Mouse (Mus musculus): ENCODE data around the gene Arl13a. TPM values are rescaled to one million over a fixed set of nuclear protein-coding genes. Genes with fewer than 3 reads are reported as not detected.

Arl13a gene
- total RNA-seq, 2 experiments from 2014 or later: not detected

Other genes with a start within 250 kb of the Arl13a start
- gene Sytl4, start 205.7 kb upstream of the Arl13a start, total RNA-seq (2021): under 1 TPM; 0.43 to 0.48 TPM
- gene Cstf2, start 128.3 kb upstream of the Arl13a start, total RNA-seq (2021): 100 to 1,000 TPM; 121 to 131 TPM
- gene Xkrx, start 25.4 kb upstream of the Arl13a start, total RNA-seq (2021): 1 to 10 TPM; 1.1 to 1.5 TPM
- under 1 TPM in 1 of 2 experiments, not detected in 1; 0.44 TPM for gene Nox1, start 34.5 kb downstream of the Arl13a start, total RNA-seq (2021)
- gene Trmt2b, start 89.5 kb downstream of the Arl13a start, total RNA-seq (2021): 1 to 10 TPM; 8.7 to 8.8 TPM
- gene Tmem35a, start 107.7 kb downstream of the Arl13a start, total RNA-seq (2021): 10 to 100 TPM; 67.7 to 70.6 TPM
- under 1 TPM; 0.37 to 0.57 TPM for gene Cenpi, start 120.6 kb downstream of the Arl13a start, total RNA-seq (2021)
- gene Drp2, start 217.1 kb downstream of the Arl13a start, total RNA-seq (2021): 10 to 100 TPM; 56.3 to 61.7 TPM